Mouse (Mus musculus): Measurements from ENCODE around the gene Metrn. TPM values are rescaled to one million over a fixed set of nuclear protein-coding genes. Genes with fewer than 3 reads are reported as not detected.

The Metrn gene
- total and polyA plus RNA-seq, 2 experiments from 2014 or later = 102 to 500 TPM

DNA sequence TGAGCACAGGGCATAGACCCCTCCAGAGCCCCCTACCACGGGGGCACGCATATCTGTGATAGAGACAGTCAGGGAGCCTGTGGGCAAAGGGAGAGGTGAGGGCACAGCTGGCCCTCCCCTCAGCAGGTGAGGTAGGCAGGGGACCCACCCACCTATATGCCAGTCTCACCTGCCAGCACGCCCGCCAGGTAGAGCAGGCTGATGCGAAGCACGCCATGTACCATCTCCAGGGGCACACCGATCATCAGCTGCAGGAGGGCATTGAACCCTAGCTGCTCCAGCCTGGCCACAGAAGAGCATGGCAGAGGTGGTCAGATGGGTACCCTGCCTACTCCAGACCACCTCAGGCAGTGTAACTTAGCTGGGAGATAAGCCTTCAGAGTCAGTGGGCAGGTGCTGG lies 38.4 kb upstream of the Metrn start:
- Histone ChIP-seq H3K27ac (no peak overlapping the region), H3K36me3 (ENCODE audit: insufficient read depth, low read length) (peaks cover 26% of the 10 kb centered on the region), H3K9ac (replicated peaks; ENCODE audit: low read length) (no peak overlapping the region; the same call in 1 of the 2 replicates), H3K4me1 (ENCODE audit: insufficient read depth, low read length) (peaks cover 44% of the 10 kb centered on the region), H3K4me2 (ENCODE audit: low read depth, low read length) (peak overlapping the region; percentile 80), H3K27me3 (ENCODE audit: insufficient read depth, low read length) (no peaks in the 10 kb centered on the region), H3K4me3 (ENCODE audit: low read length) (no peak overlapping the region), H3K9me3 (ENCODE audit: low read length) (no peaks in the 10 kb centered on the region)
- DNase-seq (ENCODE audit: low spot score) (no peak), ATAC-seq (no peak)
- TF ChIP-seq CTCF (IDR thresholded peaks at IDR 0.05; ENCODE audit: low read depth) = no peak
- WGBS = 91% methylated on average over 7 of the region's 7 CpGs

DNA sequence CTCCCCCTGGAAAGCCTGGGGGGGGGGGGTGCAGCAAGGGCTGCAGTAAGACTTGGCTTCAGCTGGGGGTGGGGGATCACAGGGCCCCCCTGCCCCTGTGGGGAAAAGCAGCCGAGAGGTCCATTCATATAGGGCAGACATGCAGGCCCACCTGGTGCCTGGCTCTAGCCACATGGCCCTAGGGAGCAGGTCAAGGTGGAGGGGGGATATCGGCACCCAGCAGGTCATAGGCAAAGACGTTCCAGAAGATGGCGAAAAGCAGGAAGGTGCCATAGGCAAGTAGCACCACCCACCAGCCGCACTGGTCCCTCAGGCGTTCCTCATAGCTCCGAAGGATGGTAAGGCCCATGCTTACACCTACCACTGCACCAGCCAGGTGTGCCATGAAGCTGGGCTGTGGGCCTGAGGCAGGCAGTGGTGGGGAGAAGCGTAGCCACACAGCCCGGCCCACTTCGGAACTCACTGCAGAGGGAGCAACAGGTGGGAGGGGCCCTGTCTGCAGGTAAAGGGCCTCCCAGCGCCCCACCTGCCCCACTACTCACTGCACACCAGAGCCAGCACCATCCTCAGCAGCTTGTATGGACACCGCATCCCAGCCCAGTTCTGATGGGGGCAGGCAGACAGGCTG lies 37.8 kb upstream of the Metrn start:
- Histone ChIP-seq H3K27me3 (ENCODE audit: insufficient read depth, low read length) (no peaks in the 10 kb centered on the region), H3K9me3 (ENCODE audit: low read length) (no peaks in the 10 kb centered on the region), H3K36me3 (ENCODE audit: insufficient read depth, low read length) (peaks cover 22% of the 10 kb centered on the region), H3K4me1 (ENCODE audit: insufficient read depth, low read length) (peaks cover 47% of the 10 kb centered on the region), H3K9ac (replicated peaks; ENCODE audit: low read length) (peak overlapping the region; percentile 75), H3K27ac (0 out of 2 replicates have a peak overlapping the region, but pooled peaks have one; percentile 32), H3K4me3 (ENCODE audit: low read length) (peak overlapping the region; percentile 66), H3K4me2 (ENCODE audit: low read depth, low read length) (peak overlapping the region; percentile 80)
- no peak for ATAC-seq
- DNase-seq (ENCODE audit: low spot score) = no peak
- TF ChIP-seq CTCF (IDR thresholded peaks at IDR 0.05; ENCODE audit: low read depth) = no peak
- 80% methylated on average over 12 of the region's 12 CpGs for WGBS

- H3K4me3 ChIP-seq (ENCODE audit: low read length) = peak overlapping the region; percentile 66
- H3K4me2 ChIP-seq (ENCODE audit: low read depth, low read length) = peak overlapping the region; percentile 80
- WGBS = 41% methylated on average over 6 of the region's 6 CpGs
- H3K27me3 ChIP-seq (ENCODE audit: insufficient read depth, low read length) = no peaks in the 10 kb centered on the region
- no peak for DNase-seq (ENCODE audit: low spot score)
- TF ChIP-seq CTCF (IDR thresholded peaks at IDR 0.05; ENCODE audit: low read depth) = no peak
- H3K27ac ChIP-seq = peak overlapping the region; percentile 98
- H3K9me3 ChIP-seq (ENCODE audit: low read length) = no peaks in the 10 kb centered on the region
- ATAC-seq = no peak
- peak overlapping the region; percentile 75 for H3K9ac ChIP-seq (replicated peaks; ENCODE audit: low read length)
- peaks cover 15% of the 10 kb centered on the region for H3K36me3 ChIP-seq (ENCODE audit: insufficient read depth, low read length)
- peaks cover 52% of the 10 kb centered on the region for H3K4me1 ChIP-seq (ENCODE audit: insufficient read depth, low read length)
Observed at GRCm38 (mm10) chr17:25833961-25834594, 37.1 kb upstream of the Metrn start.

DNA sequence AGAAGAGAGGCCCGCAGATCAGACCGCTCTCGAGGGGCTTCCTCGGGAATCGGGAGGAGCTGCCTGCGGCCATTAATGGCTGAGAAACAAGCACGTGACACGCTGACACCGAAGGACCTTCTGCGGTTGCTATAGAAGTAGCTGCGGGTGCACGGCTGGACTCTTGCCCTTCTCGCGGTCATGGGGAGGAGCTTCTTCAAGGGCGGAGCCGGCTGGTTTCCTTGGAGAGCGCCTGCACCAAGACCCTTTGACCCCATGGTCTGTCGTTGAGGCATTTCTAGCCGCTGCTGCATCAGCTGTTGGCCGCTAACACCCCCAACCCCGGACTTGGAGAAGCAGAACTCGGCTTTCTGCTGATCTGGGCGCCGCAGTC lies 36.3 kb upstream of the Metrn start, which contains the start of gene Stub1:
Stub1 (minus strand) TSS at position 114 of the 373 bp plus-strand sequence.
- TF ChIP-seq CTCF (IDR thresholded peaks at IDR 0.05; ENCODE audit: low read depth) = no peak; the same call in 1 of the 2 replicates

GRCm38 (mm10) chr17:25832436-25833290 lies 35.7 kb upstream of the Metrn start:
- TF ChIP-seq CTCF (IDR thresholded peaks at IDR 0.05; ENCODE audit: low read depth) = 0 out of 2 replicates have a peak, but pooled peaks have one; percentile 27
- ATAC-seq (peak; percentile 92), DNase-seq (ENCODE audit: low spot score) (peak; percentile 99)
- Histone ChIP-seq H3K27me3 (ENCODE audit: insufficient read depth, low read length) (no peaks in the 10 kb centered on the region), H3K36me3 (ENCODE audit: insufficient read depth, low read length) (peaks cover 18% of the 10 kb centered on the region; the same call in 1 of the 2 replicates), H3K4me2 (ENCODE audit: low read depth, low read length) (peak overlapping the region; percentile 80), H3K27ac (peak overlapping the region; percentile 98), H3K9me3 (ENCODE audit: low read length) (no peaks in the 10 kb centered on the region), H3K9ac (replicated peaks; ENCODE audit: low read length) (peak overlapping the region; percentile 75), H3K4me1 (ENCODE audit: insufficient read depth, low read length) (peaks cover 56% of the 10 kb centered on the region), H3K4me3 (ENCODE audit: low read length) (peak overlapping the region; percentile 66)
- WGBS = under 1% methylated on average over 74 of the region's 77 CpGs

More for the DNA sequence above, 36.3 kb upstream of the Metrn start, which contains the start of gene Stub1:
- no peaks in the 10 kb centered on the region for H3K9me3 ChIP-seq (ENCODE audit: low read length)
- DNase-seq (ENCODE audit: low spot score) (peak; percentile 94), ATAC-seq (peak; percentile 70)
- under 1% methylated on average over 24 of the region's 24 CpGs for WGBS
- peak within 1 kb of the TSS; percentile 80 for H3K4me2 ChIP-seq (ENCODE audit: low read depth, low read length)
- H3K9ac ChIP-seq (replicated peaks; ENCODE audit: low read length) = peak within 1 kb of the TSS; percentile 75
- no peaks in the 10 kb centered on the region for H3K27me3 ChIP-seq (ENCODE audit: insufficient read depth, low read length)
- H3K4me1 ChIP-seq (ENCODE audit: insufficient read depth, low read length) = peaks cover 55% of the 10 kb centered on the region
- peak within 1 kb of the TSS; percentile 98 for H3K27ac ChIP-seq
- peaks cover 12% of the 10 kb centered on the region; the same call in 1 of the 2 replicates for H3K36me3 ChIP-seq (ENCODE audit: insufficient read depth, low read length)
- peak within 1 kb of the TSS; percentile 66 for H3K4me3 ChIP-seq (ENCODE audit: low read length)
